Mouse (Mus musculus) B cell, adult 2 months (primary cell): ENCODE data around the gene Osm.

Experiments
- DNase-seq, 2 experiments: peaks; one replicate each; pipeline ENCODE4 v3.0.0; 2022

The Osm gene

DNA sequence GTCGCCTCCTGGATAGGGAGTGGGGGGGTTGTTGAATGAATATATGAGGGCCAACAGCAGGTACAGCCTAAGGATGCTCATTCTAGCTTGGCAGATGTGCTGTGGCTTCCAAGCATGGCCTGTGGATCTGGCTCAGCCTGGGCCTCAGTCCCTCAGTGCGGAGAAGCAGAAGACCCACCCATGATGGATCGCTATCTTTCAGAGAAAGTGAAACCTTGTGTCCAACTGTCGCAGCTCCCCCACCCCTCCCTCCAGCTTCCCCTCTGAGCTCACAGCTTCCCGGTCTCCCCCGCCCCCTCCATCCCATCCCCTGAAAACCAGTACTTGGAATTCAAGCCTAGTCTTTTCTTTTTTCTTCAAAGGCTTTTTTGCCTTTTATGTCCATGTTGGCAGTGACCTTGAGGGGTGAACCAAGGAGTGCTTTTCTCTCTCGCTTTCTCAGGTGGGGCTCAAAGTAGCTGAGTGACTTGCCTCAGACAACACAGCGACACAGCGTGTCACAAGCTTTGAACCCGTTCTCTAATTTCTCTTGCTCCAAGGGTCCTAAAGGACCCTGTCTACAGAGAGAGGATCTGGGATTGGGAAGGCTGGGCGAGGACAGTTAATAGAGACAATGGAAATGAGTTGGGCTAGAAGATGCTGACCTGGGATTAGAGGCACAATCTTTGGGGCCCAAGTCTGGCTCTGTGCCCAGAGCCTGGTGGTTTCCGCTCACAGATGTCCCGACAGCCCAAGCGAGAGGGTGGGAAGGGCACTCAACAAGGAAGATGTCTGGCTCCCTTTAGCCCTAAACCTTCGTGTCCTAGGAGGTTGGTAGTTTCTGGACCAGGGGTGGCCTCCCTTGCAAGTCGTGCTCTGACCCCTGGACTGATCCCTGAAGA lies at the start of gene Osm:
TSS of gene Osm (plus strand) at position 756 of the 881 bp plus-strand sequence.
- peak; percentile 61 for DNase-seq

GRCm38 (mm10) chr11:4186486-4187317 lies 49.5 kb upstream of the Osm start, which contains the start of gene Tbc1d10a:
Tbc1d10a (plus strand) TSS chr11:4186789.
- peak; percentile 98 for DNase-seq

GRCm38 (mm10) chr11:4187318-4187700 lies 48.9 kb upstream of the Osm start:
- DNase-seq: no peak

DNA sequence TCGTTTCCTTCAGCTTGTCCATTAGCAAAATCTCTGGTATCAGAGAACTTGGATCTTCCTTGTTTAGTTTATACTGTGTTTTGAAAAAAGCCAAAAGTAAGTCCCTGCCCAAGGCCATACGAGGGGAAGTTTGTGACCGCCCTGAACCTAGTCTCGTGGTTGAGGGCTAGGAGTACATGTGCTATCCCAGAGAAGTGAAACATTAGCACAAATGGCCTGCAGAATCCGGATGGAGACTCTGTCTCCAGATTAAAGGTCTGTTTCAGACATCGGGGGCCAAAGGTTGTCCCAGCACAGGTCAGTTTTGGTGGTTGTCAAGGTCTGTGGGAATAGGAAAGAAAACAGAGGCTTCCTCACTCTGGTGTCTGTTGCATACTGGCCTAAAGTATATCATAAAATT lies 47.0 kb upstream of the Osm start:
- no peak for DNase-seq

DNA sequence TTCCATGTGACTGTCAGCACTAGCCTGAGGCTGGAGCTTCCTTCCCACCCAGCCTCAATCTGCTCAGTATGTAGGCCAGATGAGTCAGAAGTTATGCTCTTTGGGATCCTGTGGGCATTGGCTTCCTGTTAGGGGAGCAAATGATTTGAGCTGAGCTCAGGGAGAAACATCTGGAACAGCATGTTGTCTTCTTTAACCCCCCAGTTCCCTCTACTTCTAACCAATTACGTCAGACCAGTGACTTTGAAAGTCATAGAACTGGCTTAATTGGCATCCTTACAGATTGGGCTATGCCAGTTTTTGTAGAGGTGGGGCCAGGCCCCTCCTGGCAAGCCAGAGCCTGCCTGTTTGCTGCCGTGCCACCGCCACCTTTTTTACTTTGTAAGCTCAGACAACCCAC lies 45.5 kb upstream of the Osm start:
- no peak for DNase-seq

DNA sequence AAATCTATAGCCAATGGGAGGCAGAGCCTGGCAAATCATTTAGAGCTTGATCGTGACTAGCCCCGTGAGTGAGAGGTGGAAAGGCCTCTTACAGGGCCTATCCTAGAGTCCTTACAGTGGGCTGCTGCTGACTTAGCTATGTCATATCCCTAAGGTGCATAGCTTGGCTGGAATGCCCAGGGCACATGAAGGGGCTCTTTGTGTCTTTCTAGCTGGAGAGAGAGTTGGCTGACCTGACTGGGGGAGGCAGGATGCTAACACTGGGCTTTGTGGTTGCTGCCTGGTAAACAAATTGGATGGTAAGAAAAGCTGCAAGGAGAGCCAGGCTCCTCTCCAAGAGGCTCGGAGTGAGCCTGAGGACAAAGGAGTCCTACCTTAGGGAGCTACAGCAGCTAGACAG lies 43.5 kb upstream of the Osm start:
- no peak for DNase-seq

- no peak for DNase-seq
Measured at GRCm38 (mm10) chr11:4193420-4193819, 42.8 kb upstream of the Osm start.

- peak; percentile 74 to 81 for DNase-seq
Measured at GRCm38 (mm10) chr11:4195597-4196031, 40.6 kb upstream of the Osm start.

- no peak for DNase-seq
Measured at GRCm38 (mm10) chr11:4196636-4197035, 39.6 kb upstream of the Osm start.

DNA sequence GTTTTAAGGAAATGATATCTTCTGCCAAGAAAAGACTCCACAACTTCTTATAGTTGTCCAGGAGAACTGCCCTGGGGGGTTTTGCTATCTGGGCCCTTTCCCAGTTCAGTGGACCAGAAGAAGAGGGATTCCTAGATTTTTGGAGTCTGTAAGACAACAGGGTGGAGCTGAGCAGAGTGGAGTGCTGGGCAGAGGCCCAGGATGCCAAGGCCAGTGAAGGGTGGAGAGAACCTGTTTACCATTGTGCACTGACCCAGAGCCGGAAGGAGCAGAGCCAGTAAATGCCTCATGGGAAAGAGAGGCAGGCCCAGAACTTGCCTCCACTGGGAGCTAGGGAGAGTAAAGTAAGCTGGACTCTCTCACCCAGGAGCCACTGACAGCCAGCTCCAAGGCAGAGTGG lies 38.5 kb upstream of the Osm start:
- DNase-seq: peak in 1 of 2 experiments; percentile 19

- DNase-seq: no peak
Measured at GRCm38 (mm10) chr11:4201981-4202700, 34.1 kb upstream of the Osm start.

- no peak for DNase-seq
Measured at GRCm38 (mm10) chr11:4202995-4203704, 33.1 kb upstream of the Osm start.

GRCm38 (mm10) chr11:4203705-4204074 lies 32.5 kb upstream of the Osm start:
- DNase-seq: no peak

- DNase-seq: no peak
Measured at GRCm38 (mm10) chr11:4205097-4205655, 31.0 kb upstream of the Osm start.

- DNase-seq: no peak
Measured at GRCm38 (mm10) chr11:4205951-4206350, 30.3 kb upstream of the Osm start.

- no peak for DNase-seq
Measured at GRCm38 (mm10) chr11:4206563-4206962, 29.7 kb upstream of the Osm start.

DNA sequence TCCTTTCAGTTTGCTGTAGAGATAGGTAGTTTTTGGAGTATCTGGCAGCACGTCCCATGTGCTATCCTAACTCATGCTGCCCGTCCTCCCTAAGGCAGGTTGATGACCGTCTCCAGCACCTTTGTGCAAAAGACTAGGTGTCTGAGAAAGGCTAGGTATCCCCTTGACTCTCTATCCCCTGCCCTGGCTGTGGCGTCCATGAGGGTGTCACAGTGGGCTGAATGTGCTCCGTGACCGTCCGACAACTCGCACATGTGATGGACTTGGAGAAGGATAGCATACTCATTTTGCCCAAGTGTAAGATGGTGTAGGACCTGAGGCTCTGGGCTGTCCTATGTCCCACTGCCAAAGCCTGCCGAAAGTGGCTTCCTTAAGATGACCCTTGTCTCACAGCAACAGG lies 28.6 kb upstream of the Osm start:
- no peak for DNase-seq

- DNase-seq: peak; percentile 26 to 29
Measured at GRCm38 (mm10) chr11:4209556-4209955, 26.7 kb upstream of the Osm start.

- no peak for DNase-seq
Measured at GRCm38 (mm10) chr11:4210786-4211185, 25.4 kb upstream of the Osm start.

GRCm38 (mm10) chr11:4213107-4213506 lies 23.1 kb upstream of the Osm start:
- DNase-seq: no peak

GRCm38 (mm10) chr11:4214572-4214971 lies 21.6 kb upstream of the Osm start:
- no peak for DNase-seq

DNA sequence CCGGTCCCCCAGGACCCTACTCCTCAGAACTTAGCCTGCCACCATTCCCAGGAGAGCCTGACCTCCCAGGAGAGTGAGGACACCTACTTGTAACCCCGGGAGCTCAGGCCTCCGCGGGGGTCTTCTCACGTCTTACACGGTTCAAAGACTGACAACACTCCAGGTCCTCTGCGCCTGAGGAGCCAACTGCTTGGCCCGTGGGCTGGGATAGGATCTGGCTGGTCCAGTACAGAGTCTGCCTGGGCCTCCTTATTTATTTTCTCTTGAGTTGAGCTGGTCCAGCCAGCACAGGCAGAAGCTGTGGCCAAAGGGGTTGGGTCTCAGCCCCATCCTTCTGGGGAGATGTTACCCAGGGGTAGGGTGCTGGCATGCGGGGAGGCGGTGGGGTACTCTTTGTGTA lies 21.2 kb upstream of the Osm start:
- no peak for DNase-seq
